24 mouse cellular contexts compared by ENCODE assay signal in the genomic region with DNA sequence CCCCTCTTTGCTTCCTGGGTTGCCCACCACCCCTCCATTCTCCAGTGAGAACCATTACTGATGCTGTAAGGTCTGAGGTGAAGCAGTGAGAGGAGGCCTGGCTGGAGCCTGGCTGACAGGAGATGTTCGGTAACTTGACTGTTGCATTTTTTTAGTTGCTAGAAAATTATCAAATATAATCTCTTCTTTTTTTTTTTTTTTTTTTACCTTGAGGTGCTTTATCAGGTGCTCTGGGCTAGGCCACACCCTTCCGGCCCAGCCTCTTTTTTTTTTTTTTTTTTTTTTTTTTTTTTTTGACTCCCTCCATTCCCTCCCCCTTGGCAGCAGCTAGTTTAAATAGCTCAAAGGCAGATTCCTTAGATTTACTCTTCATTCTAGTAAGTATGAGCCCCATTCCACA. TPM values are rescaled to one million over a fixed set of nuclear protein-coding genes. Genes with fewer than 3 reads are reported as not detected.
DNase-seq lines count a peak whose midpoint lies in the region; ATAC-seq and TF ChIP-seq lines count a peak whose summit lies in the region.
"Had no signal": no experiment of that assay in that cellular context is flagged by ENCODE, and none has a peak within 500 bp of the region (broad histone marks: within the 10 kb centered on the region; RNA-seq: fewer than 3 reads in every experiment).

No protein-coding gene starts in this region.

- no peak for TF ChIP-seq EP300 in liver, embryonic 14.5 days (IDR thresholded peaks at IDR 0.05; ENCODE audit: low read depth)

- no peaks in the 10 kb centered on the region for H3K9me3 ChIP-seq in ES-E14 (ENCODE audit: control insufficient read depth, insufficient read depth, low read depth, low read length)
- no peaks in the 10 kb centered on the region for H3K9me3 ChIP-seq in liver, embryonic 14.5 days (ENCODE audit: control insufficient read depth, low read length)
- H3K9me3 ChIP-seq: embryonic facial prominence, embryonic 13.5 days; forebrain, embryonic 10.5 days; heart, embryonic 15.5 days; limb, embryonic 12.5 days; midbrain, embryonic 15.5 days; stomach, embryonic 15.5 days had no signal

- H3K4me2 ChIP-seq in liver, embryonic 14.5 days (ENCODE audit: low read depth), result peak overlapping the region; percentile 49
- peak overlapping the region; percentile 70 for H3K4me2 ChIP-seq in myocyte (ENCODE audit: low read depth)
- H3K4me2 ChIP-seq: embryonic facial prominence, embryonic 13.5 days; heart, embryonic 15.5 days; hindbrain, embryonic 14.5 days; limb, embryonic 12.5 days; midbrain, embryonic 15.5 days; stomach, embryonic 15.5 days had no signal

- in situ Hi-C loops in ES-E14 (cut with MboI; ENCODE audit: low sequenced_read_pairs in 2 of 2, unreplicated experiment in 2 of 2), result no loop called here

- intact Hi-C loops in left cerebral cortex, postnatal 25 days (cut with DNase I), result no loop called here

- no peaks in the 10 kb centered on the region for H3K27me3 ChIP-seq in liver, embryonic 14.5 days (ENCODE audit: control insufficient read depth, insufficient read depth, low read length)
- no peaks in the 10 kb centered on the region for H3K27me3 ChIP-seq in myocyte (ENCODE audit: control insufficient read depth, insufficient read depth, insufficient read length)
- H3K27me3 ChIP-seq: embryonic facial prominence, embryonic 13.5 days; heart, embryonic 15.5 days; limb, embryonic 12.5 days; midbrain, embryonic 15.5 days; stomach, embryonic 15.5 days had no signal

- no peak for TF ChIP-seq POLR2A in embryonic fibroblast, embryonic 13.5 days (IDR thresholded peaks at IDR 0.05; ENCODE audit: low read depth, low read length)
- TF ChIP-seq POLR2A in myocyte (IDR thresholded peaks at IDR 0.05; ENCODE audit: insufficient read length, low read depth), result no peak

- H3K9ac ChIP-seq in ES-E14 (ENCODE audit: insufficient read depth, low read depth, low read length, poor library complexity, severe bottlenecking), result no peak overlapping the region
- peak overlapping the region; percentile 43; the same call in 1 of the 2 replicates for H3K9ac ChIP-seq in liver, embryonic 14.5 days (replicated peaks)
- H3K9ac ChIP-seq: embryonic facial prominence, embryonic 13.5 days; heart, embryonic 15.5 days; hindbrain, embryonic 14.5 days; limb, embryonic 12.5 days; midbrain, embryonic 15.5 days; stomach, embryonic 15.5 days had no signal

- 0 out of 2 replicates have a peak, but pooled peaks have one; percentile 11 for ATAC-seq in liver, embryonic 14.5 days (ENCODE audit: insufficient read depth)
- ATAC-seq: activated CD4-positive, CD25-positive, alpha-beta regulatory T cell, adult 4 months; midbrain, embryonic 15.5 days had no signal

- no peak overlapping the region for H3K4me3 ChIP-seq in ES-E14 (ENCODE audit: insufficient read depth in 1 of 2, low read depth in 1 of 2, low read length in 2 of 2, poor library complexity in 1 of 2, severe bottlenecking in 1 of 2)
- H3K4me3 ChIP-seq in embryonic fibroblast, embryonic 13.5 days (ENCODE audit: insufficient read depth, low read length), result no peak overlapping the region
- H3K4me3 ChIP-seq in liver, embryonic 14.5 days (ENCODE audit: insufficient read depth in 1 of 2, low read depth in 2 of 2, low read length in 2 of 2), result no peak overlapping the region
- no peak overlapping the region for H3K4me3 ChIP-seq in myocyte
- H3K4me3 ChIP-seq: embryonic facial prominence, embryonic 13.5 days; forebrain, embryonic 10.5 days; heart, embryonic 15.5 days; limb, embryonic 12.5 days; midbrain, embryonic 15.5 days; stomach, embryonic 15.5 days had no signal

- DNase-seq in ES-E14 (ENCODE audit: low read depth, low spot score), result no peak
- DNase-seq in liver, embryonic 14.5 days (ENCODE audit: low read depth in 3 of 3, low spot score in 3 of 3), result no peak
- DNase-seq in left cerebral cortex, postnatal 25 days (ENCODE audit: low spot score in 2 of 2), result no peak
- DNase-seq in embryo, embryonic 11 days, result no peak
- no peak for DNase-seq in yolk sac, embryonic 10.5 days (ENCODE audit: low spot score)
- DNase-seq: gastrocnemius, postnatal 36 days; heart, postnatal 4 days; kidney, adult 2 months; kidney, postnatal 10 days; lung, adult 2 months; lung, postnatal 14 days; right cerebral cortex, postnatal 4 days; thymus, adult 2 months; thymus, postnatal 4 days had no signal

- no peak for TF ChIP-seq CTCF in embryonic fibroblast, embryonic 13.5 days (IDR thresholded peaks at IDR 0.05; ENCODE audit: borderline replicate concordance, insufficient read depth, low read length)
- no peak for TF ChIP-seq CTCF in liver, embryonic 14.5 days (IDR thresholded peaks at IDR 0.05; ENCODE audit: low read depth)

- no peaks in the 10 kb centered on the region; a peak in 1 of 4 replicates for H3K4me1 ChIP-seq in ES-E14 (ENCODE audit: control insufficient read depth in 2 of 2, insufficient read depth in 2 of 2, low read length in 2 of 2, poor library complexity in 1 of 2)
- peaks cover 7% of the 10 kb centered on the region for H3K4me1 ChIP-seq in embryonic fibroblast, embryonic 13.5 days (ENCODE audit: control insufficient read depth, insufficient read depth, low read length)
- peaks cover 21 to 29% of the 10 kb centered on the region in 2 experiments for H3K4me1 ChIP-seq in liver, embryonic 14.5 days (replicated peaks; ENCODE audit: control insufficient read depth in 2 of 2, insufficient read depth in 2 of 2, low read length in 1 of 2)
- H3K4me1 ChIP-seq: embryonic facial prominence, embryonic 13.5 days; forebrain, embryonic 10.5 days; limb, embryonic 12.5 days; midbrain, embryonic 15.5 days; stomach, embryonic 15.5 days had no signal

- 36% methylated on average over 2 of the region's 2 CpGs for WGBS in liver, embryonic 14.5 days (ENCODE audit: insufficient replicate concordance)

- H3ac ChIP-seq in myocyte (ENCODE audit: control insufficient read depth, insufficient read length), result no peak overlapping the region

- no peak overlapping the region for H3K27ac ChIP-seq in ES-E14 (ENCODE audit: insufficient read depth, low read depth, low read length, poor library complexity, severe bottlenecking)
- H3K27ac ChIP-seq in embryonic fibroblast, embryonic 13.5 days (ENCODE audit: insufficient read depth, low read length), result peak overlapping the region; percentile 51; the same call in 1 of the 2 replicates
- peak overlapping the region; percentile 83 for H3K27ac ChIP-seq in liver, embryonic 14.5 days
- H3K27ac ChIP-seq: embryonic facial prominence, embryonic 13.5 days; forebrain, embryonic 10.5 days; heart, embryonic 15.5 days; hindbrain, embryonic 14.5 days; limb, embryonic 12.5 days; midbrain, embryonic 15.5 days; stomach, embryonic 15.5 days had no signal

- H3K79me2 ChIP-seq in myocyte (ENCODE audit: control insufficient read depth, insufficient read depth), result no peaks in the 10 kb centered on the region

- peaks cover 3% of the 10 kb centered on the region; the same call in 1 of the 2 replicates for H3K36me3 ChIP-seq in ES-E14 (ENCODE audit: control insufficient read depth, insufficient read depth, low read length, poor library complexity, severe bottlenecking)
- no peaks in the 10 kb centered on the region; the same call in 1 of the 2 replicates for H3K36me3 ChIP-seq in liver, embryonic 14.5 days (replicated peaks; ENCODE audit: control insufficient read depth, insufficient read depth, low read depth)
- H3K36me3 ChIP-seq in myocyte (ENCODE audit: control insufficient read depth, insufficient read depth), result peaks cover 18% of the 10 kb centered on the region
- H3K36me3 ChIP-seq: stomach, embryonic 15.5 days had no signal

TF ChIP-seq in ES-E14, 5 proteins besides CTCF, POLR2A, EP300 and RAD21:
- TF ChIP-seq CHD2 (IDR thresholded peaks at IDR 0.05; ENCODE audit: low read depth, low read length) (no peak), ZNF384 (IDR thresholded peaks at IDR 0.05; ENCODE audit: low read depth, low read length) (peak; percentile 82)

TF ChIP-seq in myocyte, 11 proteins besides CTCF, POLR2A, EP300 and RAD21:
- TF ChIP-seq MYOD1 (IDR thresholded peaks at IDR 0.05; ENCODE audit: control insufficient read depth in 1 of 3, insufficient read length in 2 of 3, low read depth in 2 of 3) (no peak), REST (IDR thresholded peaks at IDR 0.05; ENCODE audit: insufficient read depth, insufficient read length) (no peak), TCF12 (IDR thresholded peaks at IDR 0.05; ENCODE audit: insufficient read depth, poor library complexity, severe bottlenecking) (no peak), CEBPB (IDR thresholded peaks at IDR 0.05; ENCODE audit: insufficient read depth, poor library complexity, severe bottlenecking) (no peak), POLR2AphosphoS2 (IDR thresholded peaks at IDR 0.05; ENCODE audit: insufficient read length, low read depth) (no peak), SRF (IDR thresholded peaks at IDR 0.05; ENCODE audit: control insufficient read depth, insufficient read length, low read depth) (no peak), MYOG (IDR thresholded peaks at IDR 0.05; ENCODE audit: control insufficient read depth in 1 of 3, insufficient read depth in 1 of 3, insufficient read length in 2 of 3, low read depth in 2 of 3) (no peak), USF1 (IDR thresholded peaks at IDR 0.05; ENCODE audit: low read depth) (no peak), TCF3 (IDR thresholded peaks at IDR 0.05; ENCODE audit: insufficient read length, low read depth) (no peak), MAX (IDR thresholded peaks at IDR 0.05; ENCODE audit: low read depth) (no peak), E2F4 (IDR thresholded peaks at IDR 0.05; ENCODE audit: insufficient read depth) (no peak)
TF ChIP-seq in myocyte: peak in this region for 0.

RNA-seq across cellular contexts. Expression of a gene that starts 24.9 kb away (rescaled TPM):
- 12.4 and 13.1 TPM in 2 replicates for total RNA-seq in ES-E14 (2012; rRNA removed)
- polyA plus RNA-seq in embryonic fibroblast, embryonic 13.5 days (2011; ENCODE audit: insufficient read length, low read depth, missing spikeins), result 3.3 and 3.8 TPM in 2 replicates
- 47.4 and 57.4 TPM in 2 replicates for polyA plus RNA-seq in liver, embryonic 14.5 days (2012; rRNA removed)
- polyA plus RNA-seq in liver, embryonic 14.5 days (2014; fragmentation: Nextera tagmentation; extraction: Ambion mirVana), result 41.8 and 49.8 TPM in 2 replicates
- polyA plus RNA-seq in myocyte (2012; fragmentation: generic; extraction: Trizol), result 11.5 TPM
- 10 to 100 TPM; 16.2 to 17.9 TPM for total RNA-seq in left cerebral cortex, postnatal 25 days (2021)
